Mouse (Mus musculus): ENCODE results near the gene Snrpe.
A peak's percentile ranks its signal among the peaks of the same experiment; 100 is the strongest.

Snrpe gene

GRCm38 (mm10) chr1:133609771-133610502, at the start of gene Snrpe:
TSS of gene Snrpe (minus strand) at chr1:133610291.
- DNase-seq (ENCODE audit: low spot score in 2 of 2) = peak; percentile 91 to 92

DNA sequence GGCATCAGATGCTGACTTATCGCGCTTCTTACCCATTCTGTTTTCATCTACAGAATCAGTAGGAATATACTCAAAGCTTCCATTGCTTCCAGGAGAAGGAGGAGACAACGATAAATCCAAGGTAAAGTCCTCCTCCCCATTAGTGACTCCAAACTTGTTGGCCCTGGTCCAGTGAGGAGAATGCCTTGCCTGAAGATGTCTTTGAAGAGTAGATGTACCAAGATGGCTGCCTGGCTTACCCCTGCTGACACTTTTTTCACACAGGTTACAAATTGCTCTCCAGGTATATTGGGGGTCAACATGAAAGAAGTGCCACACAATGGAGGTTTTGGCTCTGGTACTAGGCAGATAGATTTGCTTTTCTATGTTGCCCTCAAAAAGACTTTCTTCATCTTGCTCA, 48.8 kb upstream of the Snrpe start:
- no peak for DNase-seq (ENCODE audit: low spot score in 2 of 2)

DNA sequence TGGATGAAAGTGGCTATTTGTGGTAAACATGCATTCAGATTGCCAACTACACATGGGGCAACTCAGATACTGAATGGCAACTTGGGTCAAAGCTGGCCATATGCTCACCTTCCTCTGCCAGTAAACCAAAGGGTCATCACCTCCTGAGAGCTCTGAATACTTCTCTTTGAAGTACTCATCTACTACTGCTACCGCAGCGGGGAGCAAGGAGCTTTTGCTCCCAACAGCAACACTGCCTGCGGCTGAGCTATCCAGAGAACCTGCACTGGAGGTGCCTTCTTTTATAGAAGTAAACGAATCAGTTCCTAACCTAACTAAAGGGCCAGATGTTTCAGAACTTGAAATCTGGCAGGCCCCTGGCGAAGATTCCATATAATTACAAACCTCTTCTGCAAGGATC, 46.7 kb upstream of the Snrpe start:
- no peak for DNase-seq (ENCODE audit: low spot score in 2 of 2)

DNA sequence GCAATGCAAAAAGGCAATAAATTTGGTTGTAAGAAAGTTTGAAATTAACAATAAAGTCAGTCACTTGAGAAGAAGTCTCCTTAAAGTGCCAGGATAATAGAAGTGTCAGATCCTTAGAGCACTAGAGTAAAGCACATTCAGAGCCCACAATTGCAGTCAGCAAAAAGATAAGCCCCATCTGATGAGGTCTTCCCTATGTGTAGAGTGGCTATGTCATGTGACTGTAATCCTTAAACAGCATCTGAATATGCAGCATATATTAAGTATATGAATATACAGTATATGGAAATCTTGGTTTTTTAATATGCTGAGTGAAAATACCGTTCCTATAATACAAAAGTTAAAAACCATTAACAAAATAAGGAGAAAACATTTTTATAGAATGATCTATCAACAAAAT, 42.9 kb upstream of the Snrpe start:
- no peak for DNase-seq (ENCODE audit: low spot score in 2 of 2)

GRCm38 (mm10) chr1:133650288-133651055, 40.4 kb upstream of the Snrpe start:
- no peak for DNase-seq (ENCODE audit: low spot score in 2 of 2)

DNA sequence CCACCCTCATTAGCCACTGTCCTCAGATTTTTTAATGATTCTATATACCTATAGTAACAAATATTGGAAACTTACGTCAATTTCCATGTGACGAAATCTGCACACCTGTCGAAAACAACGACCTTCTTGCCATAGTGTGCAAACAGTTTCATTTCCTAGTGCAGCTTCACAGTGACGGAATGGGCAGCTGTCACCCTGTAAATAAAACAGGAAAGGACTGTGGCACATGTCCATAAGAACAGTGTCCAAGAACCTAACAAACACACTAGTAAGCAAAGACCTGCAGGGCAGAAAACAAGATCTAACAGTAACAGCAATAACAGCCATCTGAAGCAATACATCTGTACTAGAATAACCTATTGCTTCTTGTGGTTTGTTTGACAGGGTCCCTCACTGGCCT, 35.6 kb upstream of the Snrpe start:
- no peak for DNase-seq (ENCODE audit: low spot score in 2 of 2)

- no peak for DNase-seq (ENCODE audit: low spot score in 2 of 2)
These were observed 31.1 kb upstream of the Snrpe start for GRCm38 (mm10) chr1:133641163-133641562.

DNA sequence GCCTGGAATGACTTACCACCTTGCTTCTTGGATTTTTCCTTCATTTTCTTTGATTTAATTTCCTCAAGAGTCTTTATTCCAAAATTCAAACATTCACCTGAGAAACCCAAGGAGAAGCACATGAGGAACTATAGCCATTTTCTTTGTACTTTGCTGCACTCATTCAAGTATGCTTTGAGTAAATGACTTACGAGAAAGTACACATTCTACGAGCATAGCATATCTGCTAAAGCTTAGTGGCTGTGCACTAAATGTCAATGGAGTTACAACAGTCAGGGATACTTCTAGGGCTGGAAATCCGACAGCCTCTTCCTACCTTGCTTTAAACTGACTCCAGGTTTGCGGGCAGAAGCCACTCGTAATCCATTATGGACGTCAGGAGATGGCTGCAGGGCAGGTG, 28.4 kb upstream of the Snrpe start:
- DNase-seq (ENCODE audit: low spot score in 2 of 2) = no peak

- DNase-seq (ENCODE audit: low spot score in 2 of 2) = no peak
These were observed 22.1 kb upstream of the Snrpe start for GRCm38 (mm10) chr1:133632168-133632567.

DNA sequence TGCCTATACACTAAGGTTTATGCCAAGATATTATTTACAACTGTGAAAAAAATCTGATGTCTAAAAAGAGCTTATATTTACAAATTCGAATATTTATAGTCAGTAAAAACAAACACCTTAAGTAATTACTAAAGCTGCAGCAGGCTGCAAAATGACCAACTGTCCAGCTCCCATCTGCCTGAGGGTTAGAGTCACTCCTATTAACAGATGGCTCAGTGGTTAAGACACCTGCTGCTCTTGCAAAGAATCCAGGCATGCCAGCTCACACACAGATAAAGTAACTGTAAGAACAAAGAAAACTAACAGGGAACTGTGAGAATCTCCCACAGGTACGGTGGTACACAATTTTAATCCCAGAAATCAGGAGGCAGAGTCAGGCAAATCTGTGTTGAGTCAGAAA, 15.0 kb upstream of the Snrpe start:
- no peak for DNase-seq (ENCODE audit: low spot score in 2 of 2)

- no peak for DNase-seq (ENCODE audit: low spot score in 2 of 2)
These were observed 8.2 kb upstream of the Snrpe start for GRCm38 (mm10) chr1:133618311-133618710.

DNA sequence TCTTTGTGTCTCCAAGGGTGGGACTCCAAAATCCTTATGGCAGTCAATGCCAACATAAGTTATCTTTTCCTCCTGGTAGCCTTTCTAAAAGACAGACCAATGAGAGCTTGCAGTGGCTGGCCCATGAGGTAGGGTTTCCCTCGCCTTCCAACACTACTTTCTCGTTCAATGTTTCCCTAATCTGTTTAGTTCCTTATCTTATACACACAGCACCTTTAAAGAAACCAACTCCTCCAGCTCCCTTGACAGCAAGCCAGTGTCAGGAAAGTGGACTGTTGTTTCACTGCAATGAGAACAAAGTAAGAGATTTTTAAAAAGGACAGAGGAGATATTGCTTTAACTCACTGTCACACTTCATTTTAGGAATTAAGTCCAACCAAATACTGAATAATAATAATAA, 7.8 kb upstream of the Snrpe start:
- no peak for DNase-seq (ENCODE audit: low spot score in 2 of 2)

DNA sequence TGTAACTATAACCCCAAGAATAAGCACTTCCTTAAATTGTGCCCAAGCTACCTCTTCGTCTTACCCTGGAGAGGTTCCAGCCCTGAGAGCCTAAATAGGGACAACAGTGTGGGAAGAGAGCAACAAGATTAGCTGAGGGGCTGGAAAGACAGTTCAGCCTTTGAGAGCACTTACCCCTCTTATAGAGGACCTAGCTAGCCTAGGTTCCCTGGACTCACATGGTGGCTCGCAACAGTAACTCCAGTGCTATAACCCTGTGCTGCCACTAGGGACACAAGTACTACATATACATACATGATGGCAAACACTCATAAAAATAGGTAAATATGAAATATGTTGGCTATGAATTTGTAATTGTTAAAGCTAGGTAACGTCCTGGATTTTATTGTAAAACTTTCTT, 3.7 kb upstream of the Snrpe start:
- DNase-seq (ENCODE audit: low spot score in 2 of 2) = no peak

DNA sequence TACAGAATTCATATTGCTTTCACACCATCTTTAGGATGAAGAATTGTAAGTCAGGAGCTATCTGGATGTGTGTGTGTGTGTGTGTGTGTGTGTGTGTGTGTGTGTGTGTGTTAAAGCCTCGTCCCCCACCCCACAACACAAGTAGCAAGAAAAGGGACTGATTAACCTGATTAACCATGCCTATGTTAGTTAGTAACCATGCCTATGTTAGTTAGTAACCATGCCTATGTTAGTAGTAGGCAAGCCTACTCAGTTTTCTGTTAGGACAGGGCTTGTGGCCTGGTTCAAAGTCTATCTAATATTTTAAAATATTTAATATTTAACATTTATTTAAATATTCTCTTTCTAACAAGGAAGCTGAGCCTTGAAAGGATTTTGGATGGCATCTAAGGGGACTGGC, 1.3 kb upstream of the Snrpe start:
- DNase-seq (ENCODE audit: low spot score in 2 of 2) = no peak

GRCm38 (mm10) chr1:133610601-133611000, 510 bp upstream of the Snrpe start:
- no peak for DNase-seq (ENCODE audit: low spot score in 2 of 2)

- DNase-seq (ENCODE audit: low spot score in 2 of 2) = no peak
These were observed 6.9 kb downstream of the Snrpe start for GRCm38 (mm10) chr1:133603174-133603573.

DNA sequence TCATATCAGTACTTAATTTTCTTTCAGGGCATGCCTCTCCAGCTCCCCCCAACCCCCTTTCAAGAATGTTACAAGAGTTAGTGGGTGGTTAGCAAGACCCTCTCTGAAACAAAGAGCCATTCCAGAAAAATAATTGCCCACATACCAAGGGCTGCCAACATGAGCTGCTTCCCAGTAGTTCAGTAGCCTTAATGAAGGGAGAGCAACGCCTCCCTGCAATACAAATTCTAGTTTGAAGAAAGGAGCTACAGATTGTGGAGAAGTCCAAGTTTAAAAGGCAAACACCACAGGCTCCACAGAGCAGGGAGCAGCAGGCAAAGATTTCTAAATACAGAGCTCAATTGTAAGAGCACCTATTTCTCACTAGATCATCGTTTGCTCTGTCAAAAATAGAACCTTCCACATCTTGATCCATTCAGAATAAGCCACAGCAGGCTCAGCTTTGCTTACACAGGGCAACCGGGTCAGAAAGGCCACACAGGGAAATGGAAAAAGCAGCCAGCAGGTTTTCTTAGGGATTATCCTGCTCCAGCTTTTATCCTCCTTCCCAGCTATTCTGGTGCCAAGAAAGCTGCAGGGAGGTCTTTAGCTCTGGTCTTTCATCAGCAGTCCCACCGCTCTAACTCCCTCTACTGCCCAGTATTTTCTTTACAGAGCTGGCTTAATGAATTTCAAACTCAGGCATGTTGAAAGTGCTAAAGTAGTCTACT, 13.6 kb downstream of the Snrpe start:
- no peak for DNase-seq (ENCODE audit: low spot score in 2 of 2)

GRCm38 (mm10) chr1:133585995-133586537, 24.0 kb downstream of the Snrpe start:
- DNase-seq (ENCODE audit: low spot score in 2 of 2) = no peak

DNA sequence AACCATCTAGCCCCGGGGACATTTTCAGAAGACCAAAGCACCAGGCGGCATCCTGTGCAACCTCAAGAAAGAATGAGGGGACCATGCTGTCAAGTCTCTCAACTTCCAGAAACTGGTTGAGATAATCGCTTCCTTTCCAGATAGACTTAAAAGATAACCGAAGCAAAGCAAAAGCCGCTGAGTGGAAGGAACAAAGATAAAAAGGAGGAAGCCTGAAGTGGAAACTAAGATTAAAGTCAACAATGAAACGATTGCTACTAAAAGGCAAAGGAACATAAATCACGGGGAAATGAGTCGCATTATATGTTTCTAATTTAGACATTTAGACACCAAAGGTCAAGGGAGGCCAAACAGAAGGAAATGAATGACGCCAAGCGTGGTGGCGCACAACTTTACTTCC, 38.8 kb downstream of the Snrpe start:
- no peak for DNase-seq (ENCODE audit: low spot score in 2 of 2)
